Mouse (Mus musculus) mouse trophoblast stem cell (cell line): Measurements from ENCODE around the gene Heatr9.

Source experiments
- in situ Hi-C, 2 experiments: fragments of 300-500 bp; cut with MseI, MboI; formaldehyde crosslinking; loops; 2 replicates in 1 of 2; 3 replicates in 1 of 2; pipeline ENCODE4 v1.15.1; 2025

Gene Heatr9

DNA sequence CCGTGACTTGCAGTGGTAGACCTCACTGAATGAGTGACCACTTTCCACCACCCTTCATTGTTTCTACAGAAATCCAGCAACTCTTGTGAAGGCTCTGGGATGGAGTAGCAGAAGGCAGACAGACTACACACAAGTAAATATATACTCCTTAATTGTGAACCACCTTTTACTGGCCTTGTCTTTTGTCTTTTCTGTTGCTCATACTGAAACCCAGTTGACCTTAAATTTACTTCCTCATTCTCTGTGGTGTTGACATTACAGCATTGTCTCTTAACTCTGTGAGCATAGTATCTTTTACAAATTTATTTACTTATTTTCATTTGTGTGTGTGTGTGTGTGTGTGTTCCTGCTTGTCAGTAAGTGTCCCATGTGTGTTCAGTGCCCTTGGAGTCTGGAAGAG is 11.2 kb upstream of the Heatr9 start:
- in situ Hi-C loops = no loop called here

DNA sequence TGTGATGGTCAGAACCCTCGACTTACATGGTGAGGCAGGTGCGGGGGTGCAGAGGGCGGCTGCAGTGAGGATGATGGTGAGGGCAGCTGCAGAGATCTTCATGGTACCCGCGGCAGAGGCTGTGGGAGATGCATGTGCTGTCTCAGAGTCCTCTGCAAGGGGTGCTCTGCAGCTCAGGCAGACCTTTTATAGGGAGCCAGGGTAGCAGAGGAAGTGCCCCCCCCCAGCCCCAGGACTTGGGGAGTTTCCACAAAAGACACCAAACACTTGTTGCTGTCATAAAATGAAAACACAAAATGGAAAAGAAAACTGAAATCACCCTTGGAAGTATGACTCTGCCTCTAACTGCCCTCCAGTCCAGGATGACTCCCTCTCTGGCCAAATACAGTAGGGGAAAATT is 8.4 kb upstream of the Heatr9 start, which contains the start of gene Ccl5:
TSS of gene Ccl5 (minus strand) at position 159 of the 400 bp plus-strand sequence.
- in situ Hi-C loops = no loop called here

DNA sequence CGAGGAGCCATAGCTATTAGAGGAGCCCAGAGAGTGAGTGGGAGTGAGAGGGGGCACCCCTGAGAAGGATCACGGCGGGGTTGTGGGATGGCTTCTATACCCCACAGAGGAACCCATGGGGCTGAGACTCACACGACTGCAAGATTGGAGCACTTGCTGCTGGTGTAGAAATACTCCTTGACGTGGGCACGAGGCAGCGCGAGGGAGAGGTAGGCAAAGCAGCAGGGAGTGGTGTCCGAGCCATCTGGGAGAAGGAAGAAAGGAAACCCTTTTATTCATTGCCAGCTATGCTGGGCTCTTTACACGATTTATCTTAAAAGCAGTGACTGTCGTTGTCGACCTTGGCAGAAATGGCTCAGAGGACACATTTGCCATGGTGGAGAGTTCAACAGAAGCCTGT is 7.0 kb upstream of the Heatr9 start:
- in situ Hi-C loops = no loop called here

DNA sequence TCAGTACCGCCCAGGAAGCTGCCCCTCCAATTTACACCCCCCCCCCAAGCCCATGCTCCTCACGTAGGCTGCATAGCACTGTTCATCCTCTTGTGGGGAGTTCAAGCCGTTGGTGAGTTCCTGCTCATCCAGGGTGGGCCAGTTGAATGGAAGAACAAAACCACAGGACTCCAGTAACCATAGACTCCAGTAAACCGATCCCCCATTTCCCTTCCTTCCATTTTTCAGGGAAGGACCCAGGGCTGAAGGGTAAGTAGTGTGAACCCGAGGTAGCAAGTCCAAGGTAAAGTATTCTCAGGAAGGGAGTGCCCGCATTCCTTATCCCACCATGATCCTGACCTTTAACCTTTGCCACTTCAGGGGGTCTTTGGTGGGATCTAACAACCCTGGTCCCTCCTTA is 3.6 kb downstream of the Heatr9 start:
- in situ Hi-C loops = no loop called here

DNA sequence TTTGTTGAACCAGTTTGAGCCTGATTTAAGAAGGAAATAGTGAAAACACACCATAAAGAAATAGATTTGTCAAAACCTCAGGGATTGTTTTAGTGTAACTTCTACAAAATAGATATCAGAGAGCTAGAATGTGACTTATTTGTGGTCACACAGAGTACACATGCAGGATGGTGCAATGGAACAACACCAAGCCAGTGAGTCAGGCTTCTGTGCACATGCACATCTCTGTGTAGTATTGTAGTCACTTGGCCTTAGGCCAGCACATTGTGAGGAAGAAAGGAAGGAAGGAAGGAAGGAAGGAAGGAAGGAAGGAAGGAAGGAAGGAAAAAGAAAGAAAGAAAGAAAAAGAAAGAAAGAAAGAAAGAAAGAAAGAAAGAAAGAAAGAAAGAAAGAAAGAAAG is 4.8 kb downstream of the Heatr9 start:
- in situ Hi-C loops = no loop called here

DNA sequence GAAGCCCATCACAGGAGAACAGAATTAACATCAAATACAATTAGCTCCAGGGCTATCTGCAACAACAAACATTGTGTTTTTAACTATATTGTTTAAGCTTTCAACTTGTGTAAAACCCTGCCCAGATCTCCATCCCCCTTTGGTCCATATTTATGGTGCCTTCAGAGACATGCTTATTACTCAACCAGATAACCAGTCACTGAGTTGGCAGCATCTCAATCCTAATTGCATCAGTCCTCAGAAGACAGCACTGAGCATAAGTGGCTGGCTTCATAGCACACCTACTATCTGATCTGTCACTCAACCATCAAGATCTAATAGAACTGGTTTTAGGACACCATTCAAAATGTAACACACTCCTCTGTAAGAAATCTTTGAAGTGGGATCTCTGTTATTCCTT is 12.5 kb downstream of the Heatr9 start:
- in situ Hi-C loops = no loop called here

DNA sequence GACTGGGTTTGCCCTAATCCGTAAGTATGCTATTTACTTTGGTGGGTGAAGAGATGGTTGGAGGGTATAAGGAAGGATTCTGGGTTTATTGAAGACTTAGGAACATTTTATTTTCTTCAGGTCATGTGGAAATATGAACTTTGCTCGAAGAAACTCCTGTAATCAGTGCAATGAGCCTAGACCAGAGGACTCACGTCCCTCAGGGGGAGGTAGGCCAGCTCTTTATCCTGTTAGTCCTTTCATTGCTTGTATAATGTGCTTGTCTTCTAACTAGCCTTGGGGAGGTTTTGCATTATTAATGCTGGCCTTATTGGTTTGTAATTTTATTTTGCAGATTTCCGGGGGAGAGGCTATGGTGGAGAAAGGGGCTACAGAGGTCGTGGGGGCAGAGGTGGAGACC is 17.7 kb downstream of the Heatr9 start:
- in situ Hi-C loops = no loop called here

DNA sequence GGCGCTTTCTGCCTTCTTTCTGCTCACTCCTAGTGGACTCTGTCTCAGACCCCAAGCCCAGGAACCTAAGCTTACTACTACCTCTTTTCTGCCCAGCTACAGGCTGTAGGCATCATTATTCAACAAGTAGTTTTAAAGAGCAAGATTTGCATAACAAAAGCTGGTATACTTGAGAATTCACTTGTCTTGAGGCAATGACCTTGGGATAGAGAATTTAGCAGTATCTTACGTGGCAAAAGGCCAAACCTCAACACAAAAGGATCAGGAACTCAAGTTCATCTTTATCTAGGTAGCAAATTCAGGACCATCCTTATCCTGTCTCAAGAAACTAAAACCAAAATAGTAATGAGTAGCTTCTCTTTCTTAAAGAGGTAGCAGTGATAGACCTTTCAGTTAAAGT is 26.4 kb downstream of the Heatr9 start:
- in situ Hi-C loops = no loop called here

DNA sequence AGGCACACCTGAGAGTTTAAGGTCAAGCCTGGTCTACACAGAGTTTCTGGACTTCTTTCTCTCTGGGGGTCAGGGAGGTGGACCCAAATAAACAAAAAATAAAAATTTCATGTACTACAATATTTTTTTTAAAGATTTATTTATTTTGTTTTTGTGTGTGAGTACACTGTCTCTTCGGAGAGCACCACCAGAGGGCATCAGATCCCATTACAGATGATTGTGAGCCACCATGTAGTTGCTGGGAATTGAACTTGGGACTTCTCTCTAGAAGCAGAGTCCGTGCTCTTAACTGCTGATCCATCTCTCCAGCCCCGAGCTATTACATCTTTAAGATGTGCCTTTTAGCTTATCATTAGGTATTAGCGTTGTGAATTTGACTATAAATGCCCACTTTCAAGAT is 30.5 kb downstream of the Heatr9 start:
- in situ Hi-C loops = no loop called here

DNA sequence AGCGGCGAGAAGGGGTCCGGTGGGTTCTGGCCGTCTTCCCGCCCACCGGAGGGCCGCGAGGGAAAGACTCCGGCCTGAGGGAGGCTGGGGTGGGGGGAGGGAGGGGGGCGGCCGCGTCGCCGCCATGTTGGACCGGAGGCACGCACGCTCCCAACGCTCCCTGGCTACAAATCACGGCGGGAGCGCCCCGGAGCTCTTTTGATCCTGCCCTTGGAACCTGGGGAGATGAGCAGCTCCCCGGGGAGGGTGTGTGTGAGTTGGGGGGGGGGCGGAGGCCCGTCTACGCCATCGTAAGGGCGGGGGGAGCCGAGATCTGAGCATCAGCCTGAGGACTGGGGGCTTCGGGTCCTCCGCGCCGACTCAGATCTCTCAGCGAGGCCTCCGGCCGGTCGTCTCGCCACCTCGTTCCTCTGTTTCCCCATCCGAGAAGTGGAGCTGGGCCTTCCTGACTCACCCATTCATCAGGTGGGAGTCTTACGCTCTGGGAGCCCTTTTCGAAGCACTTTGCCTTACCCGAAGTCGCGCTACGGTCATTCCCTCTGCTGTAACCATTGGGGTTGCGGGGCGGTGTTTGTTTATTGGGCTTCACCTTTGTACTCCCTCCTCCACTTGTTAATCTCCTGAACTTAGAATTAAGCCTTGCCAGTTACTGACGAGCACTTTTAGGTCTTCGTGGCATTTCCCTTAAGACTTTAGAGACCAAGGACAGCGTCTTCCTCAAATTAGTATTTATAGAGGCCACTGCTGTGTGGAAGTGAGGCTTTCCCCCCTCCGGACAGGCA is 48.5 kb downstream of the Heatr9 start:
- in situ Hi-C loops = loop anchor here in 1 of 2 experiments (5.0 kb wide), 1 partner anchor 36 kb away; the partner anchor contains the start of gene 1700020L24Rik

DNA sequence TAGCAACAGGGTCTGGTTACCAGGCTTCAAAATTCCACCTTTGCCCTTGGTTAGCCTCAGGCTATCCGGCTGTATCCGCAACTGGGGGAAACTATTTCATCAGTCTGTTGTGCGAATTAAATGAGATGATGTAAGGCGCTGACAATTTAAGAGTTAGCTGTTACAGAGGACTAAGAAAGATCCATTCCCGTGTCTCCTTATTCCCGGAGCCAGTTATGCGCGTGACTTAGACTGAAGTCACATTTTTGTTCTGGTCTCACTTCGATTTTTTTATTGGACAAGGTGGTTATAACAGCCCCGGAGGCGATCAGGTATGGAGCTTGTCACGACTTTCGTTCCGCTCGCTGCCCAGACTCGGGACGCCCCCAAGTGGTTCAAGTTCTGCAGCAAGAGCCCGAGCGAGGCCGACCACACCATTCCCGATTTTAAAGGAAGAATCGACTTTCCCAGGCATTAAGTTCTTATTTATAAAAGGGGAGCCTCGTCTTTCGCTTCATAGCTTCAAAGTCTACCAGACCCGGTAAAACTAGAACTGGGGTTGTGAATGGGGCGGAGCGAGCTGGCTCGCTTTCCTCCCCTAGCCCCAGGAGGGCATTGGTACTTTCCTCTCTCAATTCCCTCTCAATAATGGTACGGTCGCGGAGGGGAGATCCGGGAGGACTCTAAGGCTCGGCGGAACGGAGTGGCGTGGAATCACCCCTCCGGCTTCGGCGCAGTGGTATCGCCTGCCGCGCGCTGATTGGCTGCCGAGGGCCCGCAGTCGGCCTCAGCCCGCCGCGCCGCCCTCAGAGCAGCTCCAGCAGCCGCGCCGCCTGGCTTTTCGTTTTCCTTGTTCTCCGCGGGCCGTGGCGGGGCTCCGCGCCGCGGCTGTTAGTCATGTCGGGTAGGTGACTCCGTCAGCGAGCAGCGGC is 49.4 kb downstream of the Heatr9 start, which contains the start of gene Taf15:
TSS of gene Taf15 (plus strand) at position 763 of the 911 bp plus-strand sequence.
- in situ Hi-C loops = loop anchor here in 1 of 2 experiments (5.0 kb wide), 1 partner anchor 35 kb away; the partner anchor contains the start of gene 1700020L24Rik

DNA sequence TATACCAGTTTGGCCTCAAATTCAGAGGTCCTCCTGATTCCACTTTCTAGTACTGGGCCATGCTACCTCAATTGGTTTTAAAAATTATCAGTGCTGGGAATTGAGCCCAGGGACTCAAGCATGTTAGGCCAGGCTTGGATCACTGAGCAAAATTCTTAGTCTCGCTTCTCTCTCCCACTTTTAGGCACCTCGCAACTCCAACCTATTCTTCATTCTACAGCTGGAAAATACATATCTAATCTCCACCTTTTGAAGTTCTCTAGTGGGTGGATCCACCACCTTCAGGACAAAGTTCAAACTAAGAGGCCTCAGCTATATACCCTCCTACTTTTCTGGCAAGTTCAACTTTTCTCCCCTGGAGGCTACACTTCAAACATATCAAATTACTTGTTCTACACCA is 50.2 kb downstream of the Heatr9 start:
- in situ Hi-C loops = loop anchor here in 1 of 2 experiments (5.0 kb wide), 1 partner anchor 34 kb away; the partner anchor contains the start of gene 1700020L24Rik

DNA sequence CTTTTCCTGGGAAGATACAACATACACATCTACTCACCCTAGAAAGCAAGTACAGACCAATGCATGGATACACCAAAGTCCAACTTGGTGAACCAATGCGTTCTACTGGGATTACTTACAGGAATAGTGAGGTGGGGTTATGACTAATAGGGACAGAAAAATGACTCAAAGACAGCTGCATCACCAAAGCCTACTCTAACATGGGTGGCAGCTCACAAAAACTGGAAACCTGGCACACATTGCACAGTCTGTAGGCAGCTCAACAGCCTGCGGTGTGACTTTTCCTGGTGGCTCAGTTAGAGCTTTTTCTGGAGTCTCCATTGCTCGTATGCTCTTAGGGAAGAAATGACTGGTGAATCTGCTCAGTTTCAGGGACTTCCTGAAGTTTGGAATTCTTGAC is 53.2 kb downstream of the Heatr9 start:
- in situ Hi-C loops = no loop called here

DNA sequence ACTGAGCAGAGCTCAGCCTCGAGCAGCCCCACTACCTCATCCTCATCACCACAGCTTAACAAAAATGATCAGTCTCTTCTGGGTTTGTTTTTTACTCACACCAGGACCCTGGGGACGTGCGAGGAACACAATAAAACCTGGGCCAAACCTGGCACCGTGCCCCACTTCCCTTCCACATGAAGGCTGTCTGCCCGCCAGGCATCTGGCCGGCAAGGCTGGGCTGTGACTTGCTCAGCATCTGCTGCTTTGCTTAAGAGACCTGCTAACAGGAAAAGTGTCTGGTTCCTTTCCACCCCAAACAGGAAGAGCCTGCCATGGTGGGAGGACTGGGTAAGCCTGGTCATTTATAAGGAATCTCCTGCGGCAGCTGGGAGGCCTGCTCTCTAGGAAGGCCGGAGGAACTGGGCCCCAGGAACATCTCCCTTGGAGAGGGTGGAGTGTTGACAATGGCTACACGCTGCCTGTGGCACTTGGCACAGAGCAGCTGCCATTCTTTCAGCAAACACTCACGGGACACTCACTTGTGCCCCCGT is 54.8 kb downstream of the Heatr9 start:
- in situ Hi-C loops = no loop called here

DNA sequence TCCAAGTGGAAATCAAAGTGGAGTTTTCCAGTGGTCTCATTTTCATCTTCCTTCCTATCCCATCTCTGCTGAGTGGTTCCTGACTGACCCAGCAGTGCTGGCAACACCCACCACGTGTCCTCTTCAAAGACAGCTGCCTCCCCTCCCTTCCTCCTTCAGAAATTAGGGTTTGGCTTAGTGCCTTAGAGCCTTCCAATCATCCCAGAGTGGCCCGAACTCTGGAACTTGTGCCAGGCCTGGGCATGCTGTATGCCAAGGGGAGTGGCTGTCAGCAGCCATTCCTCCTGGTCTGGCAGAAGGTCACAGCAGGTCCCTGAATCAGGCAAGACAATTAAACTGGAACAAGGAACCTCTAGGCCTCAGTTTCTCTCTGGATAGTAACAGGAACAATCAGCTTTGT is 56.0 kb downstream of the Heatr9 start:
- in situ Hi-C loops = no loop called here

DNA sequence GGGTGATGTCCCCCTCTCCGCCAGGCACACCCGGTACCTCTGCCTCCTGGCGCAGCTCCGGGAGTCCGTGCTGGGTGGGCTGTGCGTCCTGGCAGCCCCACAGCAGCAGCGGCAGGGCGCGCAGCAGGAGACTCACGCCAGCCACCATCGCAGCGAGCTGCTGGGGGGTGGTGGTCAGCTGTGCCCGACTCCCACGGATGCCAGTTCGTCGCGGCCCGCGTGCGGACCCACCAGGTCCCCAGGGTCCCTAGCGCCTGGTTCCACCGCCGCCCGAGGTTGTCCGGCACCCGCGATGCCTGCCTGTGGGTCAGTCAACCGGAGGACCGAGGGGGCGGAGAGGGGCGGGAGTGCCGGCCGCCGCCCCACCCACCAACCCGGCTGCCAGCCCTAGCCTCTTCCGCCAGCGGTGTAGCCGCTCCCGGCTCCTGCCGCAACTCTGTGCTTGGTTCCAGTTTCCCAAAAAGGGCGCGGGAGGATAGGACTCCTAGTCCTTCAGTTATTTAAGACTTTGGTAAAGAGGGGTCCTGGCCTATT is 59.2 kb downstream of the Heatr9 start, which contains the start of gene Mmp28:
TSS of gene Mmp28 (minus strand) at position 361 of the 534 bp plus-strand sequence.
- in situ Hi-C loops = no loop called here
